Mouse (Mus musculus): Measurements from ENCODE around the gene Mbtps2. TPM values are rescaled to one million over a fixed set of nuclear protein-coding genes. Genes with fewer than 3 reads are reported as not detected.

Mbtps2 gene
- polyA plus RNA-seq, 1 experiment from 2014 or later, result 8.5 TPM

- H3K9ac ChIP-seq (ENCODE audit: low read depth, low read length), result no peak overlapping the region
- no peaks in the 10 kb centered on the region for H3K9me3 ChIP-seq (ENCODE audit: control insufficient read depth)
- no peak overlapping the region for H3K27ac ChIP-seq (ENCODE audit: low read depth, low read length)
- no peak for ATAC-seq
- TF ChIP-seq CTCF (IDR thresholded peaks at IDR 0.05; ENCODE audit: low read depth), result no peak
- no peaks in the 10 kb centered on the region for H3K4me1 ChIP-seq (replicated peaks; ENCODE audit: control insufficient read depth, insufficient read depth, low read length)
- no peak overlapping the region for H3K4me3 ChIP-seq (ENCODE audit: low read depth, low read length)
- H3K4me2 ChIP-seq (replicated peaks; ENCODE audit: low read depth), result no peak overlapping the region
- WGBS, result 67% methylated on average over 3 of the region's 3 CpGs
- no peaks in the 10 kb centered on the region for H3K27me3 ChIP-seq (replicated peaks; ENCODE audit: control insufficient read depth, insufficient read depth, low read length)
- H3K36me3 ChIP-seq (ENCODE audit: control insufficient read depth, insufficient read depth), result no peaks in the 10 kb centered on the region
Measured at GRCm38 (mm10) chrX:157633676-157634414, 35.3 kb upstream of the Mbtps2 start.

- no peaks in the 10 kb centered on the region for H3K36me3 ChIP-seq (ENCODE audit: control insufficient read depth, insufficient read depth)
- H3K9ac ChIP-seq (ENCODE audit: low read depth, low read length), result no peak overlapping the region
- no peaks in the 10 kb centered on the region for H3K9me3 ChIP-seq (ENCODE audit: control insufficient read depth)
- TF ChIP-seq CTCF (IDR thresholded peaks at IDR 0.05; ENCODE audit: low read depth), result no peak
- no peak overlapping the region for H3K4me3 ChIP-seq (ENCODE audit: low read depth, low read length)
- WGBS, result 84% methylated on average over 4 of the region's 4 CpGs
- no peak for ATAC-seq
- H3K27me3 ChIP-seq (replicated peaks; ENCODE audit: control insufficient read depth, insufficient read depth, low read length), result no peaks in the 10 kb centered on the region
- no peaks in the 10 kb centered on the region for H3K4me1 ChIP-seq (replicated peaks; ENCODE audit: control insufficient read depth, insufficient read depth, low read length)
- H3K27ac ChIP-seq (ENCODE audit: low read depth, low read length), result no peak overlapping the region
- H3K4me2 ChIP-seq (replicated peaks; ENCODE audit: low read depth), result no peak overlapping the region
Measured at GRCm38 (mm10) chrX:157630341-157630740, 31.8 kb upstream of the Mbtps2 start.

- H3K9ac ChIP-seq (ENCODE audit: low read depth, low read length), result no peak overlapping the region
- ATAC-seq, result peak; percentile 73
- WGBS, result 29% methylated on average over 32 of the region's 32 CpGs
Measured at GRCm38 (mm10) chrX:157612894-157613293, 14.4 kb upstream of the Mbtps2 start.

GRCm38 (mm10) chrX:157601450-157601849 is 2.9 kb upstream of the Mbtps2 start:
- no peak overlapping the region for H3K4me3 ChIP-seq (ENCODE audit: low read depth, low read length)
- H3K36me3 ChIP-seq (ENCODE audit: control insufficient read depth, insufficient read depth), result no peaks in the 10 kb centered on the region
- no peaks in the 10 kb centered on the region for H3K4me1 ChIP-seq (replicated peaks; ENCODE audit: control insufficient read depth, insufficient read depth, low read length)
- no peak for ATAC-seq
- TF ChIP-seq CTCF (IDR thresholded peaks at IDR 0.05; ENCODE audit: low read depth), result peak; percentile 64
- H3K9ac ChIP-seq (ENCODE audit: low read depth, low read length), result no peak overlapping the region
- no peak overlapping the region for H3K4me2 ChIP-seq (replicated peaks; ENCODE audit: low read depth)
- no peaks in the 10 kb centered on the region for H3K9me3 ChIP-seq (ENCODE audit: control insufficient read depth)
- peak overlapping the region; percentile 15; the same call in 1 of the 2 replicates for H3K27ac ChIP-seq (ENCODE audit: low read depth, low read length)
- 14% methylated on average over 3 of the region's 3 CpGs for WGBS
- no peaks in the 10 kb centered on the region for H3K27me3 ChIP-seq (replicated peaks; ENCODE audit: control insufficient read depth, insufficient read depth, low read length)

More at GRCm38 (mm10) chrX:157612894-157613293, 14.4 kb upstream of the Mbtps2 start:
- H3K27me3 ChIP-seq (replicated peaks; ENCODE audit: control insufficient read depth, insufficient read depth, low read length), result no peaks in the 10 kb centered on the region
- H3K4me1 ChIP-seq (replicated peaks; ENCODE audit: control insufficient read depth, insufficient read depth, low read length), result no peaks in the 10 kb centered on the region
- no peak for TF ChIP-seq CTCF (IDR thresholded peaks at IDR 0.05; ENCODE audit: low read depth)
- no peaks in the 10 kb centered on the region for H3K36me3 ChIP-seq (ENCODE audit: control insufficient read depth, insufficient read depth)
- no peak overlapping the region for H3K4me3 ChIP-seq (ENCODE audit: low read depth, low read length)
- peak overlapping the region; percentile 50 for H3K4me2 ChIP-seq (replicated peaks; ENCODE audit: low read depth)
- H3K27ac ChIP-seq (ENCODE audit: low read depth, low read length), result no peak overlapping the region
- no peaks in the 10 kb centered on the region for H3K9me3 ChIP-seq (ENCODE audit: control insufficient read depth)

- TF ChIP-seq CTCF (IDR thresholded peaks at IDR 0.05; ENCODE audit: low read depth), result no peak
- Histone ChIP-seq H3K27ac (ENCODE audit: low read depth, low read length) (peak overlapping the region; percentile 89), H3K9me3 (ENCODE audit: control insufficient read depth) (no peaks in the 10 kb centered on the region), H3K4me1 (replicated peaks; ENCODE audit: control insufficient read depth, insufficient read depth, low read length) (no peaks in the 10 kb centered on the region), H3K9ac (ENCODE audit: low read depth, low read length) (peak overlapping the region; percentile 71), H3K36me3 (ENCODE audit: control insufficient read depth, insufficient read depth) (no peaks in the 10 kb centered on the region), H3K4me3 (ENCODE audit: low read depth, low read length) (peak overlapping the region; percentile 63), H3K27me3 (replicated peaks; ENCODE audit: control insufficient read depth, insufficient read depth, low read length) (no peaks in the 10 kb centered on the region), H3K4me2 (replicated peaks; ENCODE audit: low read depth) (peak overlapping the region; percentile 54)
- ATAC-seq, result no peak
- 13% methylated on average over 17 of the region's 17 CpGs for WGBS
Measured at GRCm38 (mm10) chrX:157597585-157598185, 830 bp downstream of the Mbtps2 start.

- 67% methylated on average over 5 of the region's 5 CpGs for WGBS
- no peaks in the 10 kb centered on the region for H3K4me1 ChIP-seq (replicated peaks; ENCODE audit: control insufficient read depth, insufficient read depth, low read length)
- no peak overlapping the region for H3K27ac ChIP-seq (ENCODE audit: low read depth, low read length)
- H3K9ac ChIP-seq (ENCODE audit: low read depth, low read length), result no peak overlapping the region
- H3K4me2 ChIP-seq (replicated peaks; ENCODE audit: low read depth), result peak overlapping the region; percentile 54
- H3K36me3 ChIP-seq (ENCODE audit: control insufficient read depth, insufficient read depth), result no peaks in the 10 kb centered on the region
- TF ChIP-seq CTCF (IDR thresholded peaks at IDR 0.05; ENCODE audit: low read depth), result no peak
- H3K4me3 ChIP-seq (ENCODE audit: low read depth, low read length), result no peak overlapping the region
- no peak for ATAC-seq
- H3K9me3 ChIP-seq (ENCODE audit: control insufficient read depth), result no peaks in the 10 kb centered on the region
- no peaks in the 10 kb centered on the region for H3K27me3 ChIP-seq (replicated peaks; ENCODE audit: control insufficient read depth, insufficient read depth, low read length)
Measured at GRCm38 (mm10) chrX:157596802-157597201, 1.7 kb downstream of the Mbtps2 start.

Data from intestine, postnatal 0 days (tissue).